Mouse (Mus musculus) adrenal gland (tissue): Measurements from ENCODE around the gene Cwf19l1.
"Not testable (repeated sequence)": the region's sequence is repeated elsewhere in the genome, so short reads cannot be mapped to it uniquely, and the experiment has no call there.

Experiments used
- intact Hi-C: fragments of 180-260 bp; cut with DNase I; formaldehyde crosslinking; loops from one replicate; pipeline ENCODE4 v1.15.1; 2025

Gene Cwf19l1

DNA sequence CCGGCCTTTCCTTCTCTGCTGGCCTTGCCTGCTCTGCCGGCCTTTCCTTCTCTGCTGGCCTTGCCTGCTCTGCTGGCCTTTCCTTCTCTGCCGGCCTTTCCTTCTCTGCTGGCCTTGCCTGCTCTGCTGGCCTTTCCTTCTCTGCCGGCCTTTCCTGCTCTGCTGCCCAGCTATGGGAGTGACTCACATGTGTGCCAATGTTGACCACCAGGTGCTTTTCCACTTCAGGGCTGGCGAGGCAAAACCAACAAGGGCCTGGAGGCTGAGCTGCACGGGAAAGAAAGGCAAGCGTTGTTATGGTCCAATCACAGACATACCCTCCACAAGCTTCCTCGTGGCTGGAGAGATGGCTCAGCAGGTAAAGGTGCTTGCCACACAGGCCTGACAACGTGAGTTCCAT, 15.0 kb downstream of the Cwf19l1 start:
- intact Hi-C loops, result not testable (repeated sequence)

GRCm38 (mm10) chr19:44117793-44118192, 17.9 kb downstream of the Cwf19l1 start:
- intact Hi-C loops, result no loop called here

DNA sequence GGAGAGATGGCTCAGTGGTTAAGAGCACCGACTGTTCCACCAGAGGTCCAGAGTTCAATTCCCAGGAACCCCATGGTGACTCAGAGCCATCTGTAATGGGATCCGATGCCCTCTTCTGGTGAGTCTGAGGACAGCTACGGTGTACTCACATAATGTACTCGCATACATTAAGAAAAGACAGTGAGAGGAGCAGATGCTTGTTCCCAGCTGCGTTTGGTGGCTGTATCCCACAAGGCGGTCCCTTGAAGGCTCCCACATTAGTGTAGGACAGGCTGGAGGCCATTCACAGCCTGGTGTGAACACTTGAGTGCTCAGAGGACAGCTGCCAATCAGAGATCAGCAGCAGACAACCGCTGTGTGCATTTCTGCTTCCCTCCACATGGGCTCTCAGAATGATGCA, 24.0 kb downstream of the Cwf19l1 start:
- intact Hi-C loops, result no loop called here

DNA sequence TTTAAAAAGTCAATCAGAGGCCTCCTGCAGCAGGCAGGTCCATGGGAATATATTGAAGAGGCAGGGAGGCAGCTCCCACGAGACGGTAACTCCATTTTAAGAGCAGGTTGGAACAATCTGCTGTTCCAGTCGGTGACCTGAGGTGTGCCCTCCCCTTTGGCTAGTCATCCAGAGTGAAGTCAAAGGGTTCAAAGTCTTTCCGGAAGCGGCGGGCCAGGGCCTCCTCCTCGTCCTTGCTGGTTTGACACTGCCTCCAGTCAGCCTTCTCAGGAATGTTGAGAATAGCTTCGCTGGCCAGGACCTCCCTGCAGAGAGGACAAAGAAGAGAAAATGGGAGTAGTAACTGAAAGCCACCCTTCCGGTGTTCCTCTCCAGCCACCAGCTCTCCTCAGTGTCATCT, 25.3 kb downstream of the Cwf19l1 start:
- intact Hi-C loops, result no loop called here

DNA sequence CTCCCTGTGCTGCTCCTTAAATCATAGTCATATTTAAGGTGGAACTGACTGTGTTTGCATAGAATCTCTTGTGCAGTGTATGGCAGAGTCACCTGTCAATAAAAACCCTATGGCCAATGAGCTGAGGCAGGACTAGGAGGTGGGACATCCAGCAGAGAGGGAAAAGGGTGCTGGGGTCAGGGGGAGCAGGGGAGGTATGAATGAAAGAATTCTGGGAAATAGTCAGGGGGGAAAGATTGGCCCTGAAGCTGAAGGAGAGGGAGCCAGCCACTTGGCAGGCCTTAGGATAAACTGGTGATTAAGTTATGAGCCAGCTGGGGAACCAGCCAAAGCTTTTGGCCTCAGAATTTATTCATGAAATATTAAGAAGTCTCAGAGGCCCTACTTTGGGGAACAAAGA, 26.7 kb downstream of the Cwf19l1 start:
- intact Hi-C loops, result no loop called here

DNA sequence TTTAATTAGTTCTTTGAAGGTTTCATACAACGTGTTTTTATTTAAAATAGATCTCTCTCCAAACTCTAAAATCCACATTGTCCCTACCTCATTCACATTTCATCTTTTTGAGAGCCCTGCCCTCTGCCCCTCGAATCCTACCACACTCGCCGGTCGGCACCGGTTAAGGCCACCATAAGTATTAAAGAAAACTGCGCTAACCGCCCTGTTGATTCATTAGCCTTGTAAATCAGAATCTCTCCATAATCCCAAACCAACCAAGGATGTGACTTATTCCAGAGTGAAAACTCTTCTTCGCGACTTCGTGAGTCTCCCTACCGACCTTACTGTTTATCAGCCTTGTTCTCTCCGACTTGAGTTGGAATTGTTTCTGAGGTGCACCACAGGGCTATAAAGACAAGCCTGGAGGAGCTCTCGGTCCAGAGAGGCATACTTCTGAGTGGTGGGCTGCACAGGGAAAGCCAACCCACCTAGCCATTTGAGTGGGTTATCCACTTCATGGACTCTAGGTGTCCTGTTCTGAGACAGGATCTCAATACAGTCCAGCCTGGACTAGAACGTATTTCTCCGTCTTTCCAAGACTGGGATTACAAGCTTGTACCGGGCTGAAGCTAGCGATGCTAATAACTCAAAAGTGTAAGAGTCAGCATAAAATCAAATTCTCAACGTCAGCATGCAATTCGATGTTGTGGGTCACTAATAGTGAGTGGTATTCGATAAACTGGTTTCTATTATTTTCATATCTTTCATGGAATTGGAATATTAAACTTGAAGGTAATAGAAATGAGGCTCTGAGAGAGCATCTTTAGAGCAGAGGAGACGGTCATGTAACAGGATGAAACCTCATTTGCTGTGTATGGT, 27.8 kb downstream of the Cwf19l1 start:
- intact Hi-C loops, result no loop called here

DNA sequence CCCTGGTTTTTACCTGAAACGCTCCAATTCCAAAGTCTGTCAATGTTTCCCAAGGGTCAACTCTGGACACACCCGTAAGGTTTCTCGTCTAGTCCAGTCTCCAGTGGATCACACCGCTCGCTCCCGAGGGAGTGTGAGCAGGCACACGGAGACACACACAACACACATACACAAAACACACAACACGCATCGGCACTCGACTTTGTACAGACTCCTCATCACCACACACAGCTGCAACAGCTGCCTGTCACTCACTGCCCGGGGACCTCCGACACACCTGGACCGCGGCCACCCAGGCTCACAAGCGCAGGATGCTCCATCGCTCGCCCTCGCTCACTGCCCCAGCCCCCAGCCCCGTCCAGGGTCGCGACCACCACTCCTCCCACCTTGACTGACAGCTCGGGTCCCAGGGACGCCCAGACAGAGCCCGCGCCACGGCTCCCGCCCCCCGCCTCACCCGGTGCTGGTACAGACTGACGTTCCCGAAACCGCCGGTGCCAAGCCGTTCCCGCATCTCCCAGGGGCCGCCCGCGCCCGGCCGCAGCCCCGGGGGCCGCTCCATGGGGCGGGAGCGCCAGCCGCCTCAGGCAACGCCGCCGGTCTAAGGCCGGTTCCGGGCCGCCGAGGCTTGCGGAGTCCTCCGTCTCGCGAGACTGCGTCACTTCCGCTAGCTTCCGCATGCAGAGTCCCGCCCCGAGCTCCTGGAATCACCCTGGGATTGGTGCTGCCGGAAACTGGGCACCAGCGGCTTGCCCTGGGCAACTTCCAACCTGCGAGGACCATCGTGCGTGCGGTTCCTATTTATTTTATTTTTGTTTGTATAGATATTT, 28.6 kb downstream of the Cwf19l1 start, which contains the start of gene Chuk:
Chuk (minus strand) TSS at position 650 of the 830 bp plus-strand sequence.
- intact Hi-C loops, result no loop called here

GRCm38 (mm10) chr19:44104393-44104792, 31.3 kb downstream of the Cwf19l1 start:
- intact Hi-C loops, result no loop called here

- intact Hi-C loops, result no loop called here
Measured at GRCm38 (mm10) chr19:44103001-44103400, 32.7 kb downstream of the Cwf19l1 start.

- intact Hi-C loops, result no loop called here
Measured at GRCm38 (mm10) chr19:44100840-44101239, 34.8 kb downstream of the Cwf19l1 start.

DNA sequence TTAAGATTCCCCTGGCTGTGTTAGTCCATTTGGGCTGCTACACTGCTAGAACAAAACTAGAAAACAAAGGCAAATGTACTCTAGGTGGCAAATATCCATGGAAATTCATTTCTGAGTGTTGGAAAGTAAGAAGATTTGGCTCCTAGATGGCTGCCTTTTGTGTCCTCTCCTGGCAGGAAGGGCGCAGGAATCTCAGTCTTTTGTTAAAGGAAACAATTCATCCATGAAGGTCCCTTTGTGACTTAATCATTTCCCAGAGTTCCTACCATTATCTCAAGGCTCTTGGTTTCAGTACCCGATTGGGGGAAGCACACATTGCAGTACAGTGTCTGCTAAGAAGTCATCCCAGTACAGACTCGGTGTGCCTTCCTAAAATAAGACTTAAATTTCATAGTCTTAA, 49.4 kb downstream of the Cwf19l1 start:
- intact Hi-C loops, result no loop called here

DNA sequence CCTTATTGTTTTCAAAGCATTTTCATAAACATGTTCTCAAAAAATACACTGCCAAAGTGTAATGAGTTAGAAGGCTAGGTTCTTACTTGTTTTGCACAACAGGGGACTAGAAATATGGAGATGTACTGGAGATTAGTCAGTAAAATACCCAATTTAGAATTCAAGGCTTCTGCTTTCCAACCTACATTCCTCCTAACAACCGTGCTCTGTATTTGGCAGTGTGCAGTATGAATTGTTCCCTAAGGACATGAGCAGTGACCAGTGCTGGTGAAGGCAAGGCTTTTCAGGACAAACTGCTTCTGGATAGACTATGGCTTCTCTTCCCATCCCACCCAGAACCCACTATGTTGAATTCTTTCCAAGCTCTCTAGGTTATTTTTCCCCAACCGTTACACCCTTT, 54.8 kb downstream of the Cwf19l1 start:
- intact Hi-C loops, result no loop called here

- intact Hi-C loops, result no loop called here
Measured at GRCm38 (mm10) chr19:44080023-44080422, 55.7 kb downstream of the Cwf19l1 start.

GRCm38 (mm10) chr19:44077024-44077423, 58.7 kb downstream of the Cwf19l1 start:
- intact Hi-C loops, result no loop called here

DNA sequence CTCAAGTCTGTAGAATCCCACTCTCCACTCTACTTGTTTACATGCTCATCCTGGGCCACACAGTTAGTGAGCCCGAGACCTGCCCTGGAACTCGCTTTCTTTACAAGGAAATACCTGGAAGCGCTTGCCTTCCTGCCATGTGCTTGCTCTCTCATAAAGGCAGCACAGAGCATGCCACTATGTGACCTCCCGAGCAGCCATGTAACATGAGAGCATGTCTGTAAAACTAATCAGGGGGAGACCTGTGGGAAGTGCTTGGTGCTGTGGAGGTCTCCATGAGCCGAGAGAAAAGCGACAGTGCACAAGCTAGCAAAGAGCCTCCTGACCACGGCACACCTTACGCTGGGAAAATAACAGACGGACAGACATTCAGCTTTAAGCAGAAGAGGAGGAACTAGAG, 59.2 kb downstream of the Cwf19l1 start:
- intact Hi-C loops, result no loop called here

- intact Hi-C loops, result loop anchor here (5.0 kb wide), 1 partner anchor 72 kb away; the partner anchor contains the start of gene Bloc1s2
Measured at GRCm38 (mm10) chr19:44074986-44075385, 60.7 kb downstream of the Cwf19l1 start.

- intact Hi-C loops, result loop anchor here (5.0 kb wide), 1 partner anchor 76 kb away; the partner anchor contains the start of gene Bloc1s2
Measured at GRCm38 (mm10) chr19:44071166-44071565, 64.5 kb downstream of the Cwf19l1 start.

DNA sequence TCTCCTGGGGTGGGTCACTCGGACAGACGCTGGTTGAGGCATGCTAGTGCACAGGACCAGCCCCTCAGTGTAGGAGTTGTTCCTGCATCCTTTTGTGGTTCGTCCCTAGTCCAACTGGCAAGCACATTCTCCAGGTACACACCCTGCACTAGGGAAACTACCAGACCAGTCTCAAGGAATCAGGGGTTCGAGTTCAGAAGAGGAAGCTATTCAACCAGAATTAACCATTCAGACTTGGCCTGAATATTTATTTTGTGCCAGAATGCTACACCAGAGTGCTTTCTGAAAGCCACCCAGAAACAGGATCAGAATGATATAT, 65.8 kb downstream of the Cwf19l1 start:
- intact Hi-C loops, result loop anchor here (5.0 kb wide), 1 partner anchor 77 kb away; the partner anchor contains the start of gene Bloc1s2

- intact Hi-C loops, result no loop called here
Measured at GRCm38 (mm10) chr19:44069121-44069913, 66.4 kb downstream of the Cwf19l1 start, which contains the start of gene Erlin1. Erlin1 (minus strand) TSS chr19:44069785.

DNA sequence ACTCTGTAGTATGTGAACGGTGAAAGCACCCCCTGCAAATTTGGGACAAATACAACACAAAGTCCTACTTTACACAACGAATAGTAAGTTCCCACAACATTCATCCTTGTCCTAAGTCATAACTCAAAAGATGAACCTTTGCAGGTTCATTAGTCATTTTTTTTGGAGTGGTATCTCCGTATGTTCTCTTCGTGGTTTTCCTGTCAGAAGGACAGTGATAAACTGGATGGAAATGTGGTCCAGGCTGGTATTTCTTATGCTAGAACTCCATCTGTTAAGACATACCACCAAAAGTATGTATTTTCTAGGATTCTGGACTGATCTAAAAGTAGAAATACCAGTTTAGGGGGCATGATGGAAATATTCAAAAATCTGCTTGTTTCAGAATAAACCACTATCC, 67.4 kb downstream of the Cwf19l1 start:
- intact Hi-C loops, result no loop called here

GRCm38 (mm10) chr19:44067323-44068049, 68.2 kb downstream of the Cwf19l1 start:
- intact Hi-C loops, result no loop called here
